In the genomic region with DNA sequence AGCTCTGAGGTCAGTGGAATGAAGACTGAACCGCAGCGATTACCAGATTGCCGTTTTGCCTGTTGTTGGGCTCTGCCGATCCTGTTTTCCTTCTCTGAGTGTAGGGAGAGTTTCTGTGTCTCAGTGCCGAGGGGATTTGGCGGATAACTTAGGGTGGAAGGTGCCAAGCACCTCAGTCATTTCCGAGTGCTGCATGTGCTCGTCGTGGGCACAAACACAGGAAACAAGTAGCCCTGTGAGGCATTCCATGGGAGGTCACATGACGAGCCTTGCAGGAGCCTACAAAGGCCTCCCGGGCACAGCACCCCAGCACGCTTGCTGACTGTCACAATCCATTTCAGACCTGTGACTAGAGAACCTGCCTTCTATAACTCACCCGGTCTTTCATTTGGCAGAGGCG, we compare ENCODE assay signal across 9 mouse cellular contexts.
DNase-seq lines count a peak whose midpoint lies in the region; ATAC-seq and TF ChIP-seq lines count a peak whose summit lies in the region.
"Had no signal": no experiment of that assay in that cellular context is flagged by ENCODE, and none has a peak within 500 bp of the region (broad histone marks: within the 10 kb centered on the region; RNA-seq: fewer than 3 reads in every experiment).

No protein-coding gene starts in this region.

- WGBS in hindbrain, embryonic 11.5 days, result 72% methylated on average over 14 of the region's 14 CpGs
- 44% methylated on average over 14 of the region's 14 CpGs for WGBS in limb, embryonic 12.5 days
- 67% methylated on average over 14 of the region's 14 CpGs for WGBS in neural tube, embryonic 13.5 days

- H3K4me2 ChIP-seq in hindbrain, embryonic 11.5 days (replicated peaks; ENCODE audit: low read depth, low read length), result no peak overlapping the region
- H3K4me2 ChIP-seq in limb, embryonic 12.5 days, result no peak overlapping the region
- no peak overlapping the region for H3K4me2 ChIP-seq in neural tube, embryonic 13.5 days

- H3K9ac ChIP-seq in hindbrain, embryonic 11.5 days (ENCODE audit: low read depth, low read length), result no peak overlapping the region
- no peak overlapping the region for H3K9ac ChIP-seq in limb, embryonic 12.5 days (replicated peaks)
- no peak overlapping the region for H3K9ac ChIP-seq in neural tube, embryonic 13.5 days

- 0 out of 2 replicates have a peak overlapping the region, but pooled peaks have one; percentile 6 for H3K27ac ChIP-seq in left cerebral cortex, adult 2 months
- H3K27ac ChIP-seq in hindbrain, embryonic 11.5 days (ENCODE audit: low read depth, low read length), result 0 out of 2 replicates have a peak overlapping the region, but pooled peaks have one; percentile 48
- H3K27ac ChIP-seq in limb, embryonic 12.5 days, result peak overlapping the region; percentile 13; the same call in 1 of the 2 replicates
- peak overlapping the region; percentile 85 for H3K27ac ChIP-seq in neural tube, embryonic 13.5 days (replicated peaks)

- no peaks in the 10 kb centered on the region for H3K36me3 ChIP-seq in hindbrain, embryonic 11.5 days (ENCODE audit: control insufficient read depth, insufficient read depth, low read length)
- no peaks in the 10 kb centered on the region for H3K36me3 ChIP-seq in limb, embryonic 12.5 days
- no peaks in the 10 kb centered on the region for H3K36me3 ChIP-seq in neural tube, embryonic 13.5 days

- no peaks in the 10 kb centered on the region for H3K27me3 ChIP-seq in hindbrain, embryonic 11.5 days (ENCODE audit: control insufficient read depth, insufficient read depth, low read length)
- H3K27me3 ChIP-seq in limb, embryonic 12.5 days, result no peaks in the 10 kb centered on the region
- H3K27me3 ChIP-seq in neural tube, embryonic 13.5 days, result no peaks in the 10 kb centered on the region

- no peaks in the 10 kb centered on the region for H3K9me3 ChIP-seq in hindbrain, embryonic 11.5 days (ENCODE audit: control insufficient read depth, low read length)
- no peaks in the 10 kb centered on the region for H3K9me3 ChIP-seq in limb, embryonic 12.5 days
- H3K9me3 ChIP-seq in neural tube, embryonic 13.5 days, result no peaks in the 10 kb centered on the region

- no peak for DNase-seq in left cerebral cortex, adult 2 months (ENCODE audit: extremely low spot score in 1 of 2, low spot score in 2 of 2)
- DNase-seq in left cerebral cortex, postnatal 4 days, result no peak
- DNase-seq in hindbrain, embryonic 11.5 days (ENCODE audit: low spot score), result no peak
- DNase-seq in frontal cortex, postnatal 10 days (ENCODE audit: low spot score in 2 of 2), result no peak
- DNase-seq in B cell, adult 2 months, result no peak
- DNase-seq in right cerebral cortex, adult 18-20 months, result no peak
- DNase-seq: layer of hippocampus, postnatal 36 days had no signal

- intact Hi-C loops in left cerebral cortex, adult 2 months (cut with DNase I), result no loop called here
- intact Hi-C loops in left cerebral cortex, postnatal 4 days (cut with DNase I), result no loop called here

- no peak overlapping the region for H3K4me3 ChIP-seq in left cerebral cortex, adult 2 months
- no peak overlapping the region for H3K4me3 ChIP-seq in hindbrain, embryonic 11.5 days (ENCODE audit: low read depth, low read length)
- H3K4me3 ChIP-seq in limb, embryonic 12.5 days (replicated peaks), result no peak overlapping the region
- H3K4me3 ChIP-seq in neural tube, embryonic 13.5 days, result no peak overlapping the region

- peaks cover 22% of the 10 kb centered on the region for H3K4me1 ChIP-seq in hindbrain, embryonic 11.5 days (replicated peaks; ENCODE audit: control insufficient read depth, insufficient read depth, low read length)
- peaks cover 56% of the 10 kb centered on the region for H3K4me1 ChIP-seq in limb, embryonic 12.5 days (replicated peaks)
- peaks cover 69% of the 10 kb centered on the region for H3K4me1 ChIP-seq in neural tube, embryonic 13.5 days (replicated peaks)

- no peak for ATAC-seq in hindbrain, embryonic 11.5 days (ENCODE audit: low FRiP score)
- no peak for ATAC-seq in limb, embryonic 12.5 days (ENCODE audit: insufficient number of reproducible peaks, insufficient read depth, low FRiP score, low TSS enrichment, low read depth)
- ATAC-seq in neural tube, embryonic 13.5 days (ENCODE audit: low read depth), result no peak

- TF ChIP-seq CTCF in left cerebral cortex, adult 2 months (IDR thresholded peaks at IDR 0.05), result no peak

Comparison
In these comparisons a context has a peak if more than half of its experiments do, and no peak if none do; other contexts are left out.
1. H3K27ac ChIP-seq: peak in every context shown above with its lines; median percentile 85 in neural tube, embryonic 13.5 days; 48 in hindbrain, embryonic 11.5 days; 13 in limb, embryonic 12.5 days; 6 in left cerebral cortex, adult 2 months.